ENCODE assay signal across 9 mouse cellular contexts in the genomic region with DNA sequence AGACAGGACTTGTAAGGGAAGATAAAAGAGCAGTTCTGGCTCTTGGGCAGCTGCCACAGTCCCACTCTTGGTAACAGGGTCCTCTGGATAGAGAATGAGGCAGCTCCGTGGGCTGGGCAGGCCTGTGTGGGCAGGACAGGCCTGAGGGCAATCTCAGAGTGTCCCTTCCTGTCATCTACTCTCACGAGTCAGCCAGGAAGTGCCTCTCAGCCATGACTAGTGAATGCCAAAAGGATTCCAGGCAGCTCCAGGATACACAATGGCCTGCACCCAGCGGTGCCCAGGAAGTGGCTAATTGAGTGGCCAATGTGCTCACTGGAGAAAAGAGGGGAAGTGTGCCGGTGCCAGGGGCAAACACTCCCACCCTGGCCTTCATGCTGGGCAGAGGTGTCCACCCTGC. TPM values are rescaled to one million over a fixed set of nuclear protein-coding genes. Genes with fewer than 3 reads are reported as not detected.
DNase-seq lines count a peak whose midpoint lies in the region; ATAC-seq and TF ChIP-seq lines count a peak whose summit lies in the region.
"Had no signal": no experiment of that assay in that cellular context is flagged by ENCODE, and none has a peak within 500 bp of the region (broad histone marks: within the 10 kb centered on the region; RNA-seq: fewer than 3 reads in every experiment).

No protein-coding gene starts in this region.

- H3K9ac ChIP-seq in limb, embryonic 15.5 days, result no peak overlapping the region

- no peak for ATAC-seq in limb, embryonic 15.5 days (ENCODE audit: insufficient number of reproducible peaks, low FRiP score, low TSS enrichment, low read depth)

- H3K4me3 ChIP-seq in spleen, adult 2 months (ENCODE audit: extremely low read depth, insufficient read depth, insufficient read length), result no peak overlapping the region
- no peak overlapping the region for H3K4me3 ChIP-seq in limb, embryonic 15.5 days

- no peaks in the 10 kb centered on the region for H3K4me1 ChIP-seq in spleen, adult 2 months (ENCODE audit: control insufficient read depth, insufficient read depth, insufficient read length)
- H3K4me1 ChIP-seq in limb, embryonic 15.5 days, result peaks cover 12% of the 10 kb centered on the region; the same call in 1 of the 2 replicates

- 41% methylated on average over 4 of the region's 4 CpGs for WGBS in spleen, adult 2 months
- 45% methylated on average over 4 of the region's 4 CpGs for WGBS in limb, embryonic 15.5 days

- no peaks in the 10 kb centered on the region for H3K9me3 ChIP-seq in limb, embryonic 15.5 days

- H3K36me3 ChIP-seq in spleen, adult 2 months (ENCODE audit: control insufficient read depth, insufficient read depth, low read length), result no peaks in the 10 kb centered on the region
- no peaks in the 10 kb centered on the region for H3K36me3 ChIP-seq in limb, embryonic 15.5 days

- DNase-seq in cerebellum, adult 11-12 months, result peak; percentile 58
- DNase-seq in cerebellum, postnatal 36 days, result no peak
- no peak for DNase-seq in spleen, adult 2 months (ENCODE audit: low read depth in 1 of 2, low spot score in 2 of 2)
- DNase-seq in spleen, adult 12 weeks (ENCODE audit: low spot score), result no peak
- no peak for DNase-seq in embryo, embryonic 10 days (ENCODE audit: low spot score)
- DNase-seq in embryo, embryonic 9.5 days (ENCODE audit: extremely low spot score), result no peak
- DNase-seq in left cerebral cortex, adult 18-20 months (ENCODE audit: low spot score in 2 of 2), result no peak

- no peak overlapping the region for H3K4me2 ChIP-seq in limb, embryonic 15.5 days

- H3K27ac ChIP-seq in spleen, adult 2 months (ENCODE audit: insufficient read depth, low read length), result peak overlapping the region; percentile 24
- 0 out of 2 replicates have a peak overlapping the region, but pooled peaks have one; percentile 17 for H3K27ac ChIP-seq in limb, embryonic 15.5 days

- no peaks in the 10 kb centered on the region for H3K27me3 ChIP-seq in spleen, adult 2 months (ENCODE audit: control insufficient read depth, insufficient read depth, low read length)
- no peaks in the 10 kb centered on the region for H3K27me3 ChIP-seq in limb, embryonic 15.5 days

- no peak for TF ChIP-seq CTCF in spleen, adult 2 months (IDR thresholded peaks at IDR 0.05; ENCODE audit: extremely low read depth, insufficient read depth, insufficient read length, insufficient replicate concordance)

- TF ChIP-seq POLR2A in spleen, adult 2 months (IDR thresholded peaks at IDR 0.05; ENCODE audit: low read depth, low read length), result no peak

RNA-seq across cellular contexts. Expression of a gene that starts 7.4 kb away (rescaled TPM):
- polyA plus RNA-seq in spleen, adult 2 months (2012; rRNA removed), result 7.4 and 9.1 TPM in 2 replicates
- polyA plus RNA-seq in limb, embryonic 15.5 days (2015; fragmentation: Nextera tagmentation; extraction: Ambion mirVana), result 6.1 and 7.1 TPM in 2 replicates
- total RNA-seq in left cerebral cortex, adult 18-20 months (2021), result 100 to 1,000 TPM; 185 to 187 TPM
- polyA plus RNA-seq: C2C12 had no signal

RNA-seq across cellular contexts. Expression of a gene that starts 47.0 kb away (rescaled TPM):
- 4.5 and 7.5 TPM in 2 replicates for polyA plus RNA-seq in spleen, adult 2 months (2012; rRNA removed)
- polyA plus RNA-seq in limb, embryonic 15.5 days (2015; fragmentation: Nextera tagmentation; extraction: Ambion mirVana), result 20.9 and 21.3 TPM in 2 replicates
- 10 to 100 TPM; 20.6 to 31.9 TPM for total RNA-seq in left cerebral cortex, adult 18-20 months (2021)

RNA-seq across cellular contexts. Expression of a gene that starts 59.0 kb away (rescaled TPM):
- polyA plus RNA-seq in spleen, adult 2 months (2012; rRNA removed), result 34.3 and 44.0 TPM in 2 replicates
- 17.8 TPM in 2 replicates for polyA plus RNA-seq in limb, embryonic 15.5 days (2015; fragmentation: Nextera tagmentation; extraction: Ambion mirVana)
- total RNA-seq in left cerebral cortex, adult 18-20 months (2021), result 10 to 100 TPM; 14.8 TPM

RNA-seq across cellular contexts. Expression of a gene that starts 59.1 kb away (rescaled TPM):
- polyA plus RNA-seq in spleen, adult 2 months (2012; rRNA removed), result 31.0 and 33.8 TPM in 2 replicates
- polyA plus RNA-seq in limb, embryonic 15.5 days (2015; fragmentation: Nextera tagmentation; extraction: Ambion mirVana), result 67.0 and 76.6 TPM in 2 replicates
- 10 to 100 TPM; 41.5 to 43.4 TPM for total RNA-seq in left cerebral cortex, adult 18-20 months (2021)
